Mouse (Mus musculus): ENCODE data around the gene Aen.
A peak's percentile ranks its signal among the peaks of the same experiment; 100 is the strongest.

- TF ChIP-seq CTCF (conservative IDR thresholded peaks at IDR 0.05 in 1 of 2, IDR thresholded peaks at IDR 0.05 in 1 of 2; ENCODE audit: low read depth in 2 of 2, low read length in 2 of 2) (peak; percentile 68 to 89), NELFE (IDR thresholded peaks at IDR 0.05; ENCODE audit: low read depth, low read length) (no peak), TBP (conservative IDR thresholded peaks at IDR 0.05; ENCODE audit: low read depth, low read length) (no peak), POLR2A (IDR thresholded peaks at IDR 0.05; ENCODE audit: low read depth, low read length) (no peak), SMC3 (IDR thresholded peaks at IDR 0.05; ENCODE audit: low read depth, low read length) (peak; percentile 83), EP300 (IDR thresholded peaks at IDR 0.05; ENCODE audit: low read length) (no peak), SIN3A (IDR thresholded peaks at IDR 0.05; ENCODE audit: low read length) (no peak), POLR2AphosphoS2 (IDR thresholded peaks at IDR 0.05; ENCODE audit: low read depth, low read length) (no peak)
Measured at GRCm38 (mm10) chr7:78924300-78924699, 28.6 kb downstream of the Aen start.

Measured in CH12.LX (cell line).